Mouse (Mus musculus) ES-Bruce4 (cell line): ENCODE data around the gene Cpox. TPM values are rescaled to one million over a fixed set of nuclear protein-coding genes. Genes with fewer than 3 reads are reported as not detected.
"Not testable (repeated sequence)": the region's sequence is repeated elsewhere in the genome, so short reads cannot be mapped to it uniquely, and the experiment has no call there.

Experiments used
- H3K27ac ChIP-seq: 2 replicates; pipeline ENCODE4 v1.5.1; 2012; ENCODE audit warnings: low read length, inconsistent platforms; ENCODE audit not compliant: insufficient read depth
- H3K27me3 ChIP-seq: 2 replicates; pipeline ENCODE4 v1.6.1; 2012; ENCODE audit warnings: mild to moderate bottlenecking, low read length, inconsistent platforms; ENCODE audit not compliant: control insufficient read depth, poor library complexity, insufficient read depth, severe bottlenecking
- H3K36me3 ChIP-seq: 2 replicates; pipeline ENCODE4 v1.6.1; 2012; ENCODE audit warnings: inconsistent platforms, mild to moderate bottlenecking, low read length, moderate library complexity; ENCODE audit not compliant: control insufficient read depth, poor library complexity, insufficient read depth, severe bottlenecking
- H3K4me1 ChIP-seq: one replicate; pipeline ENCODE4 v1.8.1; 2011; ENCODE audit warnings: low read length; ENCODE audit not compliant: control insufficient read depth, insufficient read depth
- H3K4me3 ChIP-seq: 2 replicates; pipeline ENCODE4 v1.5.1; 2011; ENCODE audit warnings: low read depth, mild to moderate bottlenecking, low read length
- H3K9ac ChIP-seq: 2 replicates; pipeline ENCODE4 v1.6.1; 2012; ENCODE audit warnings: low read depth, mild to moderate bottlenecking, inconsistent platforms; ENCODE audit not compliant: poor library complexity, severe bottlenecking
- H3K9me3 ChIP-seq: replicated peaks from 2 replicates; pipeline ENCODE4 v1.6.1; 2012; ENCODE audit warnings: mild to moderate bottlenecking, low read length, inconsistent platforms; ENCODE audit not compliant: control insufficient read depth, poor library complexity, insufficient read depth, severe bottlenecking
- CTCF ChIP-seq: IDR thresholded peaks from one replicate; pipeline ENCODE4 v1.8.1; 2011; ENCODE audit warnings: low read depth, low read length
- EP300 ChIP-seq: IDR thresholded peaks from 2 replicates; pipeline ENCODE4 v1.6.1; 2011; ENCODE audit warnings: low read depth, low read length; ENCODE audit not compliant: insufficient read depth
- POLR2A ChIP-seq: IDR thresholded peaks from one replicate; pipeline ENCODE4 v1.8.1; 2011; ENCODE audit warnings: low read length; ENCODE audit not compliant: insufficient read depth
- polyA plus RNA-seq: library from polyadenylated mRNA; stranded (reverse); fragments of >200 nt; gene quantifications from 2 replicates; pipeline ENCODE4 v1.2.4, GENCODE M21; 2011; ENCODE audit warnings: low read depth; ENCODE audit not compliant: missing spikeins, insufficient read depth, insufficient read length

Gene Cpox
- polyA plus RNA-seq, 1 experiment: 35.2 TPM

DNA sequence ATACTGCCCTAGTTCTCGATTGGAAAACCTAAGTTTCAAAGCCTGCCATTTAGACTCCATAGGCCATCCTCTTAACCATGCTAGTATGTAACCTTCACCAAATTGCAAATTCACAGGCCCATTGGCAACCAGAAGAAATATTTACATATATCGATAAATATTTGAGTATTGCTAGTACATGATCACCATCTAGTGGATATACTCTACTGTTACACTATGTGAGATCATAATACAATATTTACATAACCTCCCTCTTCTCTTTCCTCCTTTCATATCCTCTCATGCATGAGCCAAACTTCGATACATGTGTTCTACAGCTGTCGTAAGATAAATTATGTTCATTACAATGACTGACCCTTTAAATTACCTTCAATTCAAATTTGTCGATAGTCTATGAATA is 7.1 kb upstream of the Cpox start:
- TF ChIP-seq CTCF: no peak
- no peak for TF ChIP-seq EP300
- TF ChIP-seq POLR2A: no peak
- Histone ChIP-seq H3K4me3 (no peak overlapping the region), H3K4me1 (no peaks in the 10 kb centered on the region), H3K9ac (no peak overlapping the region), H3K27ac (no peak overlapping the region), H3K27me3 (no peaks in the 10 kb centered on the region), H3K36me3 (no peaks in the 10 kb centered on the region), H3K9me3 (no peaks in the 10 kb centered on the region)

DNA sequence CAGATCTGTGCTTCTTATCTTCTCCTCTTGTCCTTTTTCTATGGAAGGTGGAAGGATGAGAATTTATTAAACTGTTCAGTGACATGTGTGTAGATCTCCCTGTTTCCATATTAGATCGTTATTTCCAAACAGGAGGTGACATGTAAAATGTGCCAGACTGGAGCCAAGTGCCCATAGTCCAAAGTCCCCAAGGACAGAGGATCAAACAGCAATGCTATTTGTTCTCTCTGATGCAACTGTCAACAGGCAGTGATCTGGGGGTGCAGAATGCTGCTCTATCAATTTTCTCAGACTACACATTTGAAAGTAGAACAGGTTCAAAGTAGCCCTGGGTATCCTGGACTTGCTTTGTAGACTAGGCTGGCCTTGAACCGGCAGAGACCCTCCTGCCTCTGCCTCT is 6.3 kb upstream of the Cpox start:
- no peak overlapping the region for H3K27ac ChIP-seq
- no peak overlapping the region for H3K9ac ChIP-seq
- TF ChIP-seq POLR2A: no peak
- no peak for TF ChIP-seq EP300
- TF ChIP-seq CTCF: no peak
- H3K4me1 ChIP-seq: no peaks in the 10 kb centered on the region
- H3K4me3 ChIP-seq: no peak overlapping the region
- no peaks in the 10 kb centered on the region for H3K27me3 ChIP-seq
- no peaks in the 10 kb centered on the region for H3K36me3 ChIP-seq
- H3K9me3 ChIP-seq: no peaks in the 10 kb centered on the region

GRCm38 (mm10) chr16:58665137-58665536 is 5.0 kb upstream of the Cpox start:
- not testable (repeated sequence) for H3K4me1 ChIP-seq, H3K4me3 ChIP-seq, H3K27me3 ChIP-seq, H3K36me3 ChIP-seq, H3K9me3 ChIP-seq, H3K9ac ChIP-seq, H3K27ac ChIP-seq

DNA sequence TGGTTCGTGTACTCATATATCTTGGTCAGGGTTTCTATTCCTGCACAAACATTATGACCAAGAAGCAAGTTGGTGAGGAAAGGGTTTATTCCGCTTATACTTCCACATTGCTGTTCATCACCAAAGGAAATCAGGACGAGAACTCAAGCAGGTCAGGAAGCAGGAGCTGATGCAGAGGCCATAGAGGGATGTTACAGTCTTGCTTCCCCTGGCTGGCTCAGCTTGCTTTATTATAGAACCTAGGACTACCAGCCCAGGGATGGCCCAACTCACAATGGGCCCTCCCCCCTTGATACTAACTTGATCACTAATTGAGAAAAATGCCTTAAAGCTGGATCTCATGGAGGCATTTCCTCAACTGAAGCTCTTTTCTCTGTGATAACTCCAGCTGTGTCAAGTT is 3.4 kb upstream of the Cpox start:
- H3K9me3 ChIP-seq, H3K36me3 ChIP-seq, H3K4me3 ChIP-seq, H3K9ac ChIP-seq, H3K27ac ChIP-seq, H3K27me3 ChIP-seq, H3K4me1 ChIP-seq: not testable (repeated sequence)

DNA sequence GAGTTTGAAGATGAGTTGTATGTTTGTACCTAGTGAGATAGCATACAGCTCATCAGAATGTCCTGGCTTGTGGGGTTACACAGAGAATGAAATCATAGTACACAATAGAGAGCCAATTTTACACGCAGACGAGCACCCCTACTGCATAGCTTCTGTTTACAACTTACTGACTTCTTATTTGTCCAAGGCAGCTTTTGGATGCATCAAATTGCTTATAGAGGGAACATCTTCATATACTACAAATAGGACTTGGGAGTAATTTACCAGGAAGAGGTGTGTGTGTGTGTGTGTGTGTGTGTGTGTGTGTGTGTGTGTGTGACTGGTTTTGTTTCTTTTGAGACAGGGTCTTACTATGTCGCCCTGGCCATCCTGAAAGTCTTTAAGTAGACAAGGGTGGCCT is 1.5 kb upstream of the Cpox start:
- H3K4me3 ChIP-seq: no peak overlapping the region
- no peaks in the 10 kb centered on the region for H3K9me3 ChIP-seq
- TF ChIP-seq EP300 (no peak), POLR2A (no peak), CTCF (no peak)
- H3K27ac ChIP-seq: no peak overlapping the region
- H3K27me3 ChIP-seq: no peaks in the 10 kb centered on the region
- no peak overlapping the region for H3K9ac ChIP-seq
- no peaks in the 10 kb centered on the region for H3K4me1 ChIP-seq
- H3K36me3 ChIP-seq: peaks cover 8% of the 10 kb centered on the region

DNA sequence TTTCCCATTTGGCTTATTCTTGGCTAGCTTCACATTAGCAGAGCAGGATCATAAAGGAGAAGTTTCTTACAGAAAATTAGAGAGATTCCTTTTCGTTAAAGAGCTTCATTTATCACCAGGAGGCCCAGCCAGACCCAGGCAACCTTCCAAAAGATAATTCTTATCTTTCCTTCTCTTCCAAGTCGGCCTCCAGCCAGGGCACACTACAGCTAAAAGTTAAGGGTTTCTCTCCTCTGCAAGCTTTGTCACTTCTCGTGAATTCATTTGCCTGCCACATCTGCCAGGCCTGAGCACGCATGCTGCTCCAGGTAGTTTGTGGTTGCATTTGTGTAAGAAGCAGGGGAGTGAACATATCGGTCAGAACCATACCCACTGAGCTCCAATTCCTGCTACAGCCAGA is 828 bp upstream of the Cpox start:
- H3K4me1 ChIP-seq: no peaks in the 10 kb centered on the region
- no peak overlapping the region for H3K27ac ChIP-seq
- no peaks in the 10 kb centered on the region for H3K27me3 ChIP-seq
- H3K4me3 ChIP-seq: no peak overlapping the region
- H3K9me3 ChIP-seq: no peaks in the 10 kb centered on the region
- TF ChIP-seq CTCF: no peak
- TF ChIP-seq POLR2A: no peak
- TF ChIP-seq EP300: no peak
- H3K9ac ChIP-seq: no peak overlapping the region
- peaks cover 13% of the 10 kb centered on the region for H3K36me3 ChIP-seq

GRCm38 (mm10) chr16:58670643-58671042 is 551 bp downstream of the Cpox start:
- peaks cover 16% of the 10 kb centered on the region for H3K36me3 ChIP-seq
- H3K4me3 ChIP-seq: peak overlapping the region; percentile 94
- H3K9ac ChIP-seq: peak overlapping the region; percentile 78
- H3K27ac ChIP-seq: no peak overlapping the region
- H3K9me3 ChIP-seq: no peaks in the 10 kb centered on the region
- TF ChIP-seq EP300 (no peak), POLR2A (no peak), CTCF (no peak)
- H3K27me3 ChIP-seq: no peaks in the 10 kb centered on the region
- no peaks in the 10 kb centered on the region for H3K4me1 ChIP-seq
